Mouse (Mus musculus): ENCODE measurements around the gene Tmem177. TPM values are rescaled to one million over a fixed set of nuclear protein-coding genes. Genes with fewer than 3 reads are reported as not detected.

Tmem177 gene
- total RNA-seq, 1 experiment from 2014 or later: 5.2 TPM

Other genes with a start within 250 kb of the Tmem177 start
- gene Ptpn4, start 75.6 kb downstream of the Tmem177 start, total RNA-seq (2017): 17.0 and 22.1 TPM in 2 replicates
- not detected in 2 replicates for gene Cfap221, start 84.0 kb upstream of the Tmem177 start, total RNA-seq (2017)
- gene Sctr, start 93.7 kb upstream of the Tmem177 start, total RNA-seq (2017): not detected in 2 replicates
- 0.25 and 2.6 TPM in 2 replicates for gene Tmem37, start 160.9 kb upstream of the Tmem177 start, total RNA-seq (2017)
- gene Dbi, start 207.9 kb upstream of the Tmem177 start, total RNA-seq (2017): 156 and 161 TPM in 2 replicates
- 11.3 and 11.5 TPM in 2 replicates for gene 3110009E18Rik, start 208.0 kb upstream of the Tmem177 start, total RNA-seq (2017)

Data from hematopoietic stem cell, adult 5-6 weeks (primary cell).